Mouse (Mus musculus) MEL (cell line): ENCODE measurements around the gene Zfp637. TPM values are rescaled to one million over a fixed set of nuclear protein-coding genes. Genes with fewer than 3 reads are reported as not detected.

Source experiments
- DNase-seq: peaks from one replicate; pipeline ENCODE4 v3.0.0; 2011; ENCODE audit warnings: low read depth, low spot score
- H3K27ac ChIP-seq: 2 replicates; pipeline ENCODE4 v1.5.1; 2012; ENCODE audit warnings: low read depth, mild to moderate bottlenecking, control low read depth, low read length, moderate library complexity; ENCODE audit not compliant: control insufficient read depth
- H3K27me3 ChIP-seq, 2 experiments: fragments of 150-350 bp in 1 of 2; sonication (generic) in 1 of 2; 2 replicates each; pipeline ENCODE4 v1.6.1; 2012; ENCODE audit warnings: low read length in 2 of 2, mild to moderate bottlenecking in 2 of 2, improper control_type of control experiment in 1 of 2, moderate library complexity in 1 of 2; ENCODE audit not compliant: insufficient read depth in 2 of 2, control insufficient read depth in 1 of 2
- H3K36me3 ChIP-seq, 2 experiments: 2 replicates each; pipeline ENCODE4 v1.6.1; 2012 to 2014; ENCODE audit warnings: low read length in 2 of 2, improper control_type of control experiment in 1 of 2, inconsistent platforms in 1 of 2, mild to moderate bottlenecking in 1 of 2; ENCODE audit not compliant: insufficient read depth in 2 of 2, control insufficient read depth in 1 of 2
- H3K4me1 ChIP-seq, 2 experiments: fragments of 150-350 bp in 1 of 2; sonication (generic) in 1 of 2; 2 replicates each; pipeline ENCODE4 v1.6.1; 2012; ENCODE audit warnings: low read length in 2 of 2, improper control_type of control experiment in 1 of 2, mild to moderate bottlenecking in 1 of 2; ENCODE audit not compliant: insufficient read depth in 2 of 2, control insufficient read depth in 1 of 2
- H3K4me3 ChIP-seq, 2 experiments: fragments of 150-350 bp in 1 of 2; sonication (generic) in 1 of 2; 2 replicates each; pipeline ENCODE4 v1.5.1; 2012; ENCODE audit warnings: low read depth in 2 of 2, low read length in 2 of 2, mild to moderate bottlenecking in 2 of 2, moderate library complexity in 2 of 2, control low read depth in 1 of 2, improper control_type of control experiment in 1 of 2; ENCODE audit not compliant: control insufficient read depth in 1 of 2, insufficient read depth in 1 of 2
- H3K79me2 ChIP-seq: 2 replicates; pipeline ENCODE4 v1.6.1; 2012; ENCODE audit warnings: mild to moderate bottlenecking, low read length, moderate library complexity; ENCODE audit not compliant: control insufficient read depth, poor library complexity, insufficient read depth
- H3K9ac ChIP-seq: 2 replicates; pipeline ENCODE4 v1.6.1; 2012; ENCODE audit warnings: low read depth, mild to moderate bottlenecking, control low read depth, low read length, moderate library complexity; ENCODE audit not compliant: control insufficient read depth, poor library complexity, severe bottlenecking
- H3K9me3 ChIP-seq: fragments of 150-350 bp; sonication (generic); replicated peaks from 2 replicates; pipeline ENCODE4 v1.6.1; 2012; ENCODE audit warnings: mild to moderate bottlenecking, low read length, improper control_type of control experiment, moderate library complexity; ENCODE audit not compliant: insufficient read depth
- CHD1 ChIP-seq: IDR thresholded peaks from 2 replicates; pipeline ENCODE4 v1.6.1; 2012; ENCODE audit warnings: low read depth, mild to moderate bottlenecking, inconsistent platforms, low read length, improper control_type of control experiment
- CHD2 ChIP-seq: IDR thresholded peaks from 2 replicates; pipeline ENCODE4 v1.6.1; 2011; ENCODE audit warnings: low read length, improper control_type of control experiment
- CTCF ChIP-seq, 3 experiments: IDR thresholded peaks in 2 of 3; conservative IDR thresholded peaks in 1 of 3; 2 replicates each; pipeline ENCODE4 v1.5.1; 2011 to 2012; ENCODE audit warnings: low read length in 3 of 3, low read depth in 2 of 3, mild to moderate bottlenecking in 2 of 3, improper control_type of control experiment in 1 of 3, inconsistent platforms in 1 of 3, mixed read lengths in 1 of 3, moderate library complexity in 1 of 3; ENCODE audit not compliant: control insufficient read depth in 1 of 3, insufficient read depth in 1 of 3, poor library complexity in 1 of 3, severe bottlenecking in 1 of 3
- E2F4 ChIP-seq: IDR thresholded peaks from 2 replicates; pipeline ENCODE4 v1.6.1; 2011; ENCODE audit warnings: low read depth, low read length, improper control_type of control experiment, borderline replicate concordance
- ELF1 ChIP-seq: IDR thresholded peaks from 2 replicates; pipeline ENCODE4 v1.6.1; 2014; ENCODE audit warnings: low read depth, mild to moderate bottlenecking, inconsistent platforms, low read length, improper control_type of control experiment, moderate library complexity
- EP300 ChIP-seq, 2 experiments: IDR thresholded peaks; 2 replicates each; pipeline ENCODE4 v1.6.1; 2011; ENCODE audit warnings: improper control_type of control experiment in 2 of 2, low read length in 2 of 2, low read depth in 1 of 2, mild to moderate bottlenecking in 1 of 2
- GABPA ChIP-seq: IDR thresholded peaks from 2 replicates; pipeline ENCODE4 v1.6.1; 2012; ENCODE audit warnings: low read depth, mild to moderate bottlenecking, inconsistent platforms, low read length, improper control_type of control experiment, moderate library complexity
- GATA1 ChIP-seq: IDR thresholded peaks from 2 replicates; pipeline ENCODE4 v1.6.1; 2011; ENCODE audit warnings: low read depth, low read length, improper control_type of control experiment
- HCFC1 ChIP-seq: IDR thresholded peaks from 2 replicates; pipeline ENCODE4 v1.6.1; 2012; ENCODE audit warnings: low read depth, mild to moderate bottlenecking, inconsistent platforms, low read length, improper control_type of control experiment, moderate library complexity
- MAX ChIP-seq: IDR thresholded peaks from 2 replicates; pipeline ENCODE4 v1.6.1; 2011; ENCODE audit warnings: low read length, improper control_type of control experiment
- MAZ ChIP-seq: IDR thresholded peaks from 2 replicates; pipeline ENCODE4 v1.6.1; 2012; ENCODE audit warnings: low read depth, mild to moderate bottlenecking, inconsistent platforms, low read length, improper control_type of control experiment
- MXI1 ChIP-seq: IDR thresholded peaks from 2 replicates; pipeline ENCODE4 v1.6.1; 2011; ENCODE audit warnings: mild to moderate bottlenecking, low read depth, low read length, improper control_type of control experiment
- MYC ChIP-seq: IDR thresholded peaks from 2 replicates; pipeline ENCODE4 v1.6.1; 2011; ENCODE audit warnings: low read depth, mild to moderate bottlenecking, low read length, improper control_type of control experiment, moderate library complexity
- NELFE ChIP-seq: IDR thresholded peaks from 2 replicates; pipeline ENCODE4 v1.6.1; 2011; ENCODE audit warnings: low read depth, low read length, improper control_type of control experiment
- NRF1 ChIP-seq: IDR thresholded peaks from 2 replicates; pipeline ENCODE4 v1.6.1; 2014; ENCODE audit warnings: low read depth, mild to moderate bottlenecking, inconsistent platforms, low read length, improper control_type of control experiment, moderate library complexity; ENCODE audit not compliant: poor library complexity, insufficient read depth, severe bottlenecking
- POLR2A ChIP-seq, 2 experiments: IDR thresholded peaks; 2 replicates each; pipeline ENCODE4 v1.6.1; 2011 to 2012; ENCODE audit warnings: low read length in 2 of 2, mild to moderate bottlenecking in 2 of 2, control low read depth in 1 of 2, improper control_type of control experiment in 1 of 2, low read depth in 1 of 2, moderate library complexity in 1 of 2; ENCODE audit not compliant: control insufficient read depth in 1 of 2, insufficient read depth in 1 of 2, poor library complexity in 1 of 2
- POLR2AphosphoS2 ChIP-seq: IDR thresholded peaks from 2 replicates; pipeline ENCODE4 v1.6.1; 2011; ENCODE audit warnings: low read length, improper control_type of control experiment
- SIN3A ChIP-seq: IDR thresholded peaks from 2 replicates; pipeline ENCODE4 v1.6.1; 2012; ENCODE audit warnings: low read length, improper control_type of control experiment, inconsistent platforms
- SMC3 ChIP-seq: IDR thresholded peaks from 2 replicates; pipeline ENCODE4 v1.6.1; 2011; ENCODE audit warnings: low read depth, low read length, improper control_type of control experiment
- TCF12 ChIP-seq: IDR thresholded peaks from 2 replicates; pipeline ENCODE4 v1.6.1; 2014; ENCODE audit warnings: low read depth, mild to moderate bottlenecking, inconsistent platforms, low read length, improper control_type of control experiment, moderate library complexity
- UBTF ChIP-seq: IDR thresholded peaks from 2 replicates; pipeline ENCODE4 v1.6.1; 2012; ENCODE audit warnings: low read depth, mild to moderate bottlenecking, inconsistent platforms, low read length, improper control_type of control experiment, moderate library complexity, borderline replicate concordance; ENCODE audit not compliant: insufficient read depth
- ZMIZ1 ChIP-seq: IDR thresholded peaks from 2 replicates; pipeline ENCODE4 v1.6.1; 2012; ENCODE audit warnings: low read depth, mild to moderate bottlenecking, inconsistent platforms, low read length, improper control_type of control experiment, moderate library complexity
- polyA plus RNA-seq, 2 experiments: library from polyadenylated mRNA; stranded (reverse) in 1 of 2; unstranded in 1 of 2; fragments of >175 nt in 1 of 2; fragments of >200 nt in 1 of 2; gene quantifications; 2 replicates each; pipeline versions ENCODE4 v1.2.1 to v1.2.4; 2012; ENCODE audit warnings: low replicate concordance in 2 of 2, low read depth in 1 of 2; ENCODE audit not compliant: insufficient read length in 2 of 2, insufficient read depth in 1 of 2, missing spikeins in 1 of 2
- total RNA-seq: library from RNA; depleted of rRNA; stranded (reverse); fragments of 300-350 nt; gene quantifications from 2 replicates; pipeline ENCODE4 v1.2.3, GENCODE M21; 2012

Zfp637 gene
- total and polyA plus RNA-seq, 3 experiments: 52.4 to 53.8 TPM; not detected in 1

DNA sequence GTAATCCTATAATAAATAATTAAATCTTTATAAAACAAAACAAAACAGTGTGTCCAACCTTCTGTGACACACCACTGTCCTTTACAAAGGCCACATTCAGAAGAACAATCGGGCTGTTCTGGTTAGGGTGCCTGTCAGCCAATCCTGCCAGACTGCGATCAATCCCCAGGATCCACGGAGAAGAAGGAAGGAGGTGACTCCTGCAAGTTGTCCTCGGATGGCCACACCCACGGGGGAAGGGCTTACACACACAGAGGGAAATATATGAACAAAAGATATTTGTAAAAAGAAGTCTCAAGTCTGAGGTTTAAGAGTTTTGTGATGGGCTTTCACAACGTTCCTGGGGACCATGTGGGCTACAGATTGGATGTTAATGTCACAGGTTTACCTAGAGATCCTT, 20.9 kb downstream of the Zfp637 start, which contains the start of gene Zfp239:
Zfp239 (plus strand) TSS at position 253 of the 400 bp plus-strand sequence.
- H3K4me1 ChIP-seq: peaks cover 0 to 3% of the 10 kb centered on the region in 2 experiments; a peak in 1 of 4 replicates
- H3K4me3 ChIP-seq: peak within 1 kb of the TSS; percentile 69 to 87
- H3K36me3 ChIP-seq: peaks cover 0 to 10% of the 10 kb centered on the region in 2 experiments; a peak in 2 of 4 replicates
- TF ChIP-seq MAZ: no peak
- 0 out of 4 replicates have a peak, but pooled peaks of 1 of the 2 experiments have one; percentile 31 for TF ChIP-seq POLR2A (IDR thresholded peaks at IDR 0.05; ENCODE audit: control insufficient read depth in 1 of 2, insufficient read depth in 1 of 2, low read depth in 1 of 2, low read length in 2 of 2, poor library complexity in 1 of 2)
- TF ChIP-seq CHD2: no peak
- peak; percentile 72 for DNase-seq
- peaks cover 2% of the 10 kb centered on the region; the same call in 1 of the 2 replicates for H3K79me2 ChIP-seq
- peak within 1 kb of the TSS; percentile 71 for H3K9ac ChIP-seq
- H3K9me3 ChIP-seq: no peaks in the 10 kb centered on the region
- no peaks in the 10 kb centered on the region for H3K27me3 ChIP-seq
- H3K27ac ChIP-seq: peak within 1 kb of the TSS; percentile 70

DNA sequence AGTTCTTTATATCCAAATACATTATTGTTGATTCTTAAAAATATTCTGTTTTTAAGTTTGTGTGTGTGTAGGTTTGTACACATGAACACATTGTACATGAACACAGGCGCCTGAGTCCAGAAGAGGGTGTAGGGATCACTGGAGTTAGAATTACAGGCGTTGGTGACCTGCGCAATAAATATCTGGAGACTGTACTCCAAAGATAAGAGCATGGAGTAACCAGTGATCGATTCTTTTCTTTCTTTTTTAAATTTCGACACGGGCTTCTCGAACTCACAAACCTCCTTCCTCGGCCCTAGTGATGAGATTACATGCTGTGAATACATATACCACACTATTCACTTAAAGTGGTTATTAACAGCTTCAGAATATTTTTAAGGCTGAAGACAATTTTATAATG, 21.5 kb downstream of the Zfp637 start:
- H3K4me3 ChIP-seq: peak overlapping the region; percentile 69 to 87
- H3K9me3 ChIP-seq: no peaks in the 10 kb centered on the region
- H3K36me3 ChIP-seq: peaks cover 0 to 10% of the 10 kb centered on the region in 2 experiments; a peak in 2 of 4 replicates
- H3K9ac ChIP-seq: peak overlapping the region; percentile 65
- no peaks in the 10 kb centered on the region for H3K27me3 ChIP-seq
- H3K4me1 ChIP-seq: peaks cover 0 to 3% of the 10 kb centered on the region in 2 experiments; a peak in 1 of 4 replicates
- peak overlapping the region; percentile 70 for H3K27ac ChIP-seq
- DNase-seq: peak; percentile 55
- peaks cover 2% of the 10 kb centered on the region; the same call in 1 of the 2 replicates for H3K79me2 ChIP-seq
- TF ChIP-seq NRF1: peak; percentile 44; the same call in 1 of the 2 replicates
- TF ChIP-seq GATA1: 0 out of 2 replicates have a peak, but pooled peaks have one; percentile 9
- 0 out of 2 replicates have a peak, but pooled peaks have one; percentile 23 for TF ChIP-seq E2F4
- no peak for TF ChIP-seq CHD2
- peak in 1 of 2 experiments; percentile 16; a peak in 1 of 4 replicates for TF ChIP-seq EP300 (IDR thresholded peaks at IDR 0.05; ENCODE audit: low read depth in 1 of 2, low read length in 2 of 2)
- no peak for TF ChIP-seq ZMIZ1
- no peak for TF ChIP-seq MAX

DNA sequence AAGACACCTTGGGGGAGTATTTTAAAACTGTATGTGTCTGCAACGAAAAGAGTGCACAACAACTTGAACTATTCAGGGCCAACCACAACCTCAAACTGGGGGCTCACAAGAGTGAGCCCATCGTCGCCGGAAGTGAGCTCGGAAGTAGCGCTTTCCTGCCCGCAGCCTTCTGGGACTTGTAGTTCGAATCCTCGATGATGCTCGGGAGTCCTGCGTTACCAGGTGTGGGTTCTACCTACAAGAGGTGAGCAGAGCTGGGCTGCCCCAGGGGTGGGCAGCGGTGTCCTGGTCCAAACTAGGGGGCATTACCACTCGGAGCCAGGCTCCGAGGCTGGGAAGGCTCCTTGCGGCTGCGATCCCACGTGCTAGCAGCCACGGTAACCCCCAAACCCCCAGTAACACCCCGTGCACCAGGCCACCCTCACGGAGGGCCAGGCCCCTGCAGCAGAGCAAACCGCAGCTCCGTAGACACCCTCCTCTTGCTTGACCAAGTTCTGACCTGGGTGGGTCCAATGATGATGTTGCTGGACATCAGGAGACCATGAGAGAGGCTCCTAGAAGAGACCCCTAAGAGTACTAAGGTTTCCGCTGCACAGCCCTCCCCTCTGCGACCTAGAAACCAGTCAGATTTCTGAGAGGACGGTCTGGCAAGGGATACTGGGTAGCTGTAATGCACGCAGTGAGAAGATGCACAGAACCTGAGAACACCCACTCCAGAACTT, 22.1 kb downstream of the Zfp637 start:
- DNase-seq: peak; percentile 93
- H3K27ac ChIP-seq: peak overlapping the region; percentile 70
- TF ChIP-seq ZMIZ1: peak; percentile 85
- no peak for TF ChIP-seq CHD1
- TF ChIP-seq SMC3: no peak
- TF ChIP-seq MYC: peak; percentile 89
- TF ChIP-seq ELF1: peak; percentile 72; the same call in 1 of the 2 replicates
- no peak for TF ChIP-seq NRF1
- peak; percentile 86 for TF ChIP-seq NELFE
- TF ChIP-seq MXI1: peak; percentile 86
- TF ChIP-seq GABPA: no peak
- peak; percentile 75; the same call in 1 of the 2 replicates for TF ChIP-seq MAX
- TF ChIP-seq POLR2AphosphoS2: peak; percentile 83
- TF ChIP-seq SIN3A: peak; percentile 85
- TF ChIP-seq HCFC1: peak; percentile 99
- no peak for TF ChIP-seq CTCF (IDR thresholded peaks at IDR 0.05 in 2 of 3, conservative IDR thresholded peaks at IDR 0.05 in 1 of 3; ENCODE audit: control insufficient read depth in 1 of 3, insufficient read depth in 1 of 3, low read depth in 2 of 3, low read length in 3 of 3, poor library complexity in 1 of 3, severe bottlenecking in 1 of 3)
- TF ChIP-seq UBTF: no peak
- peak; percentile 97 for TF ChIP-seq MAZ
- peak; percentile 56 for TF ChIP-seq TCF12

More for the DNA sequence above, 22.1 kb downstream of the Zfp637 start:
- H3K27me3 ChIP-seq: no peaks in the 10 kb centered on the region
- peak overlapping the region; percentile 71 for H3K9ac ChIP-seq
- no peaks in the 10 kb centered on the region for H3K9me3 ChIP-seq
- peaks cover 0 to 10% of the 10 kb centered on the region in 2 experiments; a peak in 2 of 4 replicates for H3K36me3 ChIP-seq
- H3K4me1 ChIP-seq: peaks cover 0 to 3% of the 10 kb centered on the region in 2 experiments; a peak in 1 of 4 replicates
- peak overlapping the region; percentile 69 to 87 for H3K4me3 ChIP-seq
- H3K79me2 ChIP-seq: peaks cover 2% of the 10 kb centered on the region; the same call in 1 of the 2 replicates
